Mouse (Mus musculus) heart, postnatal 0 days (tissue): ENCODE data around the gene Cttnbp2nl.

ENCODE experiments used
- CTCF ChIP-seq: IDR thresholded peaks from 2 replicates; pipeline ENCODE4 v1.5.1; 2016; ENCODE audit warnings: antibody characterized with exemption, control low read depth, low read depth
- EP300 ChIP-seq: IDR thresholded peaks from 2 replicates; pipeline ENCODE4 v1.6.1; 2016; ENCODE audit warnings: antibody characterized with exemption, low read depth

DNA sequence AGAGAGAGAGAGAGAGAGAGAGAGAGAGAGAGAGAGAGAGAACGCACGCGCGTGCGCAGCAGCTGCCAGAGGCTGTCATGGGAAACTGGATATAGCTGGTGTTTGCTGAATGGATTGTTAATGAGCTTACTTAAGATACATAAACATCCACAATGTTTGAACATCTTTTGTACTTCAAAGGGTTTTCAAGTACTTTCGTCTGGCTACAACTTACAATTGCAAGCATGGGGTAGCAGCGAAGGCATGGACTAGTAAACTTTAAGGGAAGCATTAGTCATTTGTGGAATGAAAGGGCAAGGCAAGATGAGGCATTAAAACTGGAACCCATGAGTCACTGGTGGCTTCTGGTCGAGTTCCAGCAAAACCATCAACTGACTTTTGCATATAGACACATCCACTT is 52.4 kb downstream of the Cttnbp2nl start:
- TF ChIP-seq EP300: no peak
- no peak for TF ChIP-seq CTCF
